ENCODE assay signal across 18 mouse cellular contexts in genomic region chr1:140305344-140305743, GRCm38 (mm10). TPM values are rescaled to one million over a fixed set of nuclear protein-coding genes. Genes with fewer than 3 reads are reported as not detected.
"Had no signal": no experiment of that assay in that cellular context is flagged by ENCODE, and none has a peak within 500 bp of the region (broad histone marks: within the 10 kb centered on the region; RNA-seq: fewer than 3 reads in every experiment).

No protein-coding gene starts in this region.

- H3K4me3 ChIP-seq: neural tube, embryonic 13.5 days; neural tube, embryonic 15.5 days; stomach, embryonic 15.5 days had no signal

- H3K4me2 ChIP-seq: neural tube, embryonic 13.5 days; neural tube, embryonic 15.5 days; stomach, embryonic 15.5 days had no signal

- H3K9me3 ChIP-seq: neural tube, embryonic 15.5 days; stomach, embryonic 15.5 days had no signal

- DNase-seq: retina, postnatal 1 day; right cerebral cortex, adult 18-20 months; right cerebral cortex, postnatal 14 days; right cerebral cortex, postnatal 25 days; right cerebral cortex, postnatal 4 days; thymus, adult 18-20 months; thymus, adult 2 months; thymus, postnatal 14 days; thymus, postnatal 25 days; thymus, postnatal 36 days; thymus, postnatal 4 days had no signal

- H3K27ac ChIP-seq: neural tube, embryonic 13.5 days; neural tube, embryonic 15.5 days; stomach, embryonic 15.5 days; stomach, postnatal 0 days had no signal

- H3K36me3 ChIP-seq: neural tube, embryonic 13.5 days; neural tube, embryonic 15.5 days; stomach, embryonic 15.5 days had no signal

- H3K9ac ChIP-seq: neural tube, embryonic 13.5 days; neural tube, embryonic 15.5 days; stomach, embryonic 15.5 days had no signal

- H3K4me1 ChIP-seq: neural tube, embryonic 13.5 days; neural tube, embryonic 15.5 days; stomach, embryonic 15.5 days had no signal

- H3K27me3 ChIP-seq: neural tube, embryonic 13.5 days; neural tube, embryonic 15.5 days; stomach, embryonic 15.5 days had no signal

RNA-seq across cellular contexts. Expression of gene Kcnt2, which starts 59.4 kb away (rescaled TPM):
- total RNA-seq: neutrophil, adult 5-6 weeks had no signal
- polyA plus RNA-seq: small intestine, adult 2 months; spleen, adult 2 months had no signal
